17 mouse cellular contexts compared by ENCODE assay signal in the genomic region with DNA sequence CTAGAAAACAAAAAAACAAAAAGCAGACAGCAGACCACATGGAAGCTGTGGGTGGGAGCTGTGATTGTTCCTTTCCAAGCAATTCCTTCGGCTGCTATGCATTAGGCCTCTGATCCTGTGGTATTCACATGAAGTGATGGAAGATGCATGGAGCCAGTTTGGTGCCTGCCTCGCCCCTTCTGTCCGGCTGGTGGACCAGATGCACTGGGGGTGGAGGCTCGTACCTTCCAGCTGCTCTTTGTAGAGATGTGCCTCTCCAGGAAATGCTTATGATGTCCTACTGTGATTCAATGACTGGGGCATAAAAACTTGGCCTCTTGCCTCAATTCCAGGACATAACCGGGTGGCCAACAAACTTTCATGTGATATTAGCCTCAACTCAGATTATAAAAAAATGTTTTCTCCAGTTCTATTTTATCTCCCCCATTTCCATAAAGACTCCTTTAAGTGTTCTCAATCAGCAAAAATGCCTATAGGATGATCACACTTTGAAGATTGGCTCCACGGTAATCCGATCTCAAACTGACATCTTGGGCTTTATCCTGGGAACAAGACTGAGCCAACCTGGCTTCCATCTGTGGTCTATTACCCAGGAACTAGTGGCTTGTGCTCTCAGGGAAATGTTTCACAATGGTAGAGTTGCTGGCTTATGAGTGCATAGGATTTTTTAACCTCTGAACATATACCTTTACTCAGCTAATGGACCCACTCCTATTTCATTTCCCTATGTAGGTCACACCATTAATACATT.
A peak's percentile ranks its signal among the peaks of the same experiment; 100 is the strongest.
DNase-seq lines count a peak whose midpoint lies in the region; ATAC-seq lines count a peak whose summit lies in the region.
"Had no signal": no experiment of that assay in that cellular context is flagged by ENCODE, and none has a peak within 500 bp of the region (broad histone marks: within the 10 kb centered on the region; RNA-seq: fewer than 3 reads in every experiment).

No protein-coding gene starts in this region.

- peak; percentile 76; the same call in 1 of the 2 replicates for ATAC-seq in hindbrain, embryonic 16.5 days
- no peak for ATAC-seq in hindbrain, embryonic 11.5 days (ENCODE audit: low FRiP score)
- ATAC-seq in kidney, embryonic 16.5 days (ENCODE audit: low FRiP score, low TSS enrichment) = no peak
- ATAC-seq: activated CD4-positive, CD25-positive, alpha-beta regulatory T cell, adult 4 months; liver, embryonic 12.5 days had no signal

- H3K4me2 ChIP-seq in hindbrain, embryonic 16.5 days (ENCODE audit: low read length) = no peak overlapping the region
- H3K4me2 ChIP-seq in hindbrain, embryonic 11.5 days (replicated peaks; ENCODE audit: low read depth, low read length) = no peak overlapping the region
- H3K4me2 ChIP-seq in kidney, embryonic 16.5 days (replicated peaks; ENCODE audit: low read depth, low read length) = no peak overlapping the region
- H3K4me2 ChIP-seq: liver, embryonic 12.5 days; neural tube, embryonic 13.5 days had no signal

- H3K27ac ChIP-seq in hindbrain, embryonic 16.5 days (ENCODE audit: low read depth, low read length) = no peak overlapping the region
- H3K27ac ChIP-seq in hindbrain, embryonic 11.5 days (ENCODE audit: low read depth, low read length) = no peak overlapping the region
- H3K27ac ChIP-seq in limb, embryonic 10.5 days = no peak overlapping the region
- H3K27ac ChIP-seq in kidney, embryonic 16.5 days (ENCODE audit: low read length) = no peak overlapping the region
- H3K27ac ChIP-seq: liver, embryonic 12.5 days; neural tube, embryonic 13.5 days; stomach, postnatal 0 days had no signal

- H3K9me3 ChIP-seq in hindbrain, embryonic 16.5 days (ENCODE audit: control insufficient read depth, low read length) = no peaks in the 10 kb centered on the region
- H3K9me3 ChIP-seq in hindbrain, embryonic 11.5 days (ENCODE audit: control insufficient read depth, low read length) = no peaks in the 10 kb centered on the region
- H3K9me3 ChIP-seq in limb, embryonic 10.5 days (replicated peaks) = no peaks in the 10 kb centered on the region
- no peaks in the 10 kb centered on the region for H3K9me3 ChIP-seq in kidney, embryonic 16.5 days (ENCODE audit: low read length)
- H3K9me3 ChIP-seq: neural tube, embryonic 13.5 days had no signal

- DNase-seq in hindbrain, embryonic 11.5 days (ENCODE audit: low spot score) = no peak
- peak; percentile 66 to 79 for DNase-seq in cerebellum, postnatal 10 days
- DNase-seq in layer of hippocampus, adult 8-10 months (ENCODE audit: low spot score in 2 of 2) = peak; percentile 52 to 63
- DNase-seq in right cerebral cortex, adult 2 months (ENCODE audit: low spot score in 2 of 2) = peak; percentile 30 to 51
- no peak for DNase-seq in limb, embryonic 10.5 days (ENCODE audit: low spot score)
- DNase-seq in retina, postnatal 1 day = no peak
- DNase-seq: forebrain, postnatal 0 days; heart, postnatal 4 days; kidney, adult 2 months; midbrain, embryonic 14.5 days had no signal

- no peaks in the 10 kb centered on the region for H3K4me1 ChIP-seq in hindbrain, embryonic 16.5 days (ENCODE audit: control insufficient read depth, insufficient read depth, low read depth, low read length)
- H3K4me1 ChIP-seq in hindbrain, embryonic 11.5 days (replicated peaks; ENCODE audit: control insufficient read depth, insufficient read depth, low read length) = no peaks in the 10 kb centered on the region
- H3K4me1 ChIP-seq in limb, embryonic 10.5 days = no peaks in the 10 kb centered on the region
- H3K4me1 ChIP-seq in kidney, embryonic 16.5 days (ENCODE audit: insufficient read depth, low read length) = no peaks in the 10 kb centered on the region
- H3K4me1 ChIP-seq: liver, embryonic 12.5 days; neural tube, embryonic 13.5 days had no signal

- 78% methylated on average over 7 of the region's 7 CpGs for WGBS in hindbrain, embryonic 16.5 days
- WGBS in hindbrain, embryonic 11.5 days = 78% methylated on average over 7 of the region's 7 CpGs
- whole genome bisulfite sequencing in limb, embryonic 10.5 days = 83% methylated on average over 7 of the region's 7 CpGs
- WGBS in kidney, embryonic 16.5 days = 88% methylated on average over 7 of the region's 7 CpGs

- H3K9ac ChIP-seq in hindbrain, embryonic 16.5 days (ENCODE audit: low read depth, low read length) = no peak overlapping the region
- H3K9ac ChIP-seq in hindbrain, embryonic 11.5 days (ENCODE audit: low read depth, low read length) = no peak overlapping the region
- no peak overlapping the region for H3K9ac ChIP-seq in kidney, embryonic 16.5 days (replicated peaks; ENCODE audit: low read length)
- H3K9ac ChIP-seq: forebrain, postnatal 0 days; liver, embryonic 12.5 days; neural tube, embryonic 13.5 days had no signal

- H3K36me3 ChIP-seq in hindbrain, embryonic 16.5 days (ENCODE audit: control insufficient read depth, insufficient read depth, low read length) = no peaks in the 10 kb centered on the region
- no peaks in the 10 kb centered on the region for H3K36me3 ChIP-seq in hindbrain, embryonic 11.5 days (ENCODE audit: control insufficient read depth, insufficient read depth, low read length)
- no peaks in the 10 kb centered on the region for H3K36me3 ChIP-seq in limb, embryonic 10.5 days
- H3K36me3 ChIP-seq in kidney, embryonic 16.5 days (ENCODE audit: insufficient read depth, low read length) = no peaks in the 10 kb centered on the region
- H3K36me3 ChIP-seq: liver, embryonic 12.5 days; neural tube, embryonic 13.5 days had no signal

- no peak overlapping the region for H3K4me3 ChIP-seq in hindbrain, embryonic 16.5 days (ENCODE audit: low read length)
- no peak overlapping the region for H3K4me3 ChIP-seq in hindbrain, embryonic 11.5 days (ENCODE audit: low read depth, low read length)
- no peak overlapping the region for H3K4me3 ChIP-seq in limb, embryonic 10.5 days
- H3K4me3 ChIP-seq in kidney, embryonic 16.5 days (ENCODE audit: low read length) = no peak overlapping the region
- H3K4me3 ChIP-seq: erythroblast, embryonic 14.5 days; liver, embryonic 12.5 days; neural tube, embryonic 13.5 days had no signal

- H3K27me3 ChIP-seq in hindbrain, embryonic 16.5 days (replicated peaks; ENCODE audit: control insufficient read depth, insufficient read depth, low read length) = no peaks in the 10 kb centered on the region
- H3K27me3 ChIP-seq in hindbrain, embryonic 11.5 days (ENCODE audit: control insufficient read depth, insufficient read depth, low read length) = no peaks in the 10 kb centered on the region
- no peaks in the 10 kb centered on the region for H3K27me3 ChIP-seq in limb, embryonic 10.5 days (ENCODE audit: low read depth, poor library complexity, severe bottlenecking)
- no peaks in the 10 kb centered on the region for H3K27me3 ChIP-seq in kidney, embryonic 16.5 days (ENCODE audit: insufficient read depth, low read length)
- H3K27me3 ChIP-seq: liver, embryonic 12.5 days; neural tube, embryonic 13.5 days had no signal

Comparison
In these comparisons a context has a peak if more than half of its experiments do, and no peak if none do; other contexts are left out.
1. DNase-seq: peak in cerebellum, postnatal 10 days (2 of 2), layer of hippocampus, adult 8-10 months (2 of 2) and right cerebral cortex, adult 2 months (2 of 2); none in hindbrain, embryonic 11.5 days (single experiment), limb, embryonic 10.5 days (single experiment) and retina, postnatal 1 day (single experiment).